Mouse (Mus musculus): Measurements from ENCODE around the gene Mgll. TPM values are rescaled to one million over a fixed set of nuclear protein-coding genes. Genes with fewer than 3 reads are reported as not detected.
A peak's percentile ranks its signal among the peaks of the same experiment; 100 is the strongest.

The Mgll gene
- total and polyA plus RNA-seq, 2 experiments = 81.3 to 158 TPM

GRCm38 (mm10) chr6:88800735-88801134 is 76.5 kb downstream of the Mgll start:
- Histone ChIP-seq H3K9ac (ENCODE audit: low read depth, low read length) (no peak overlapping the region), H3K36me3 (ENCODE audit: control insufficient read depth, insufficient read depth, low read length) (peaks cover 3% of the 10 kb centered on the region; the same call in 1 of the 2 replicates), H3K27ac (replicated peaks; ENCODE audit: insufficient read depth, low read depth, low read length) (no peak overlapping the region), H3K4me1 (ENCODE audit: control insufficient read depth, insufficient read depth, low read length) (peaks cover 14% of the 10 kb centered on the region), H3K4me3 (ENCODE audit: insufficient read depth, low read depth, low read length) (no peak overlapping the region), H3K27me3 (ENCODE audit: control insufficient read depth, insufficient read depth, low read length) (no peaks in the 10 kb centered on the region), H3K79me2 (ENCODE audit: control insufficient read depth, insufficient read depth, low read length) (peaks cover 9% of the 10 kb centered on the region; the same call in 1 of the 2 replicates)
- 61% methylated on average over 3 of the region's 3 CpGs for WGBS
- no peak for DNase-seq (ENCODE audit: extremely low read depth, low read depth, low spot score)
- TF ChIP-seq POLR2A (IDR thresholded peaks at IDR 0.05; ENCODE audit: extremely low read depth, insufficient read depth, low read length) (no peak), CTCF (IDR thresholded peaks at IDR 0.05; ENCODE audit: low read depth, low read length) (no peak)

- peaks cover 14% of the 10 kb centered on the region for H3K4me1 ChIP-seq (ENCODE audit: control insufficient read depth, insufficient read depth, low read length)
These were observed 78.8 kb downstream of the Mgll start for GRCm38 (mm10) chr6:88803051-88803450.

GRCm38 (mm10) chr6:88803957-88804695 is 79.9 kb downstream of the Mgll start:
- H3K4me3 ChIP-seq (ENCODE audit: insufficient read depth, low read depth, low read length) = no peak overlapping the region
- DNase-seq (ENCODE audit: extremely low read depth, low read depth, low spot score) = peak; percentile 96
- H3K9ac ChIP-seq (ENCODE audit: low read depth, low read length) = no peak overlapping the region
- peak overlapping the region; percentile 10; the same call in 1 of the 2 replicates for H3K27ac ChIP-seq (replicated peaks; ENCODE audit: insufficient read depth, low read depth, low read length)
- H3K27me3 ChIP-seq (ENCODE audit: control insufficient read depth, insufficient read depth, low read length) = no peaks in the 10 kb centered on the region
- peaks cover 14% of the 10 kb centered on the region for H3K4me1 ChIP-seq (ENCODE audit: control insufficient read depth, insufficient read depth, low read length)
- TF ChIP-seq POLR2A (IDR thresholded peaks at IDR 0.05; ENCODE audit: extremely low read depth, insufficient read depth, low read length) = no peak
- TF ChIP-seq CTCF (IDR thresholded peaks at IDR 0.05; ENCODE audit: low read depth, low read length) = no peak
- no peaks in the 10 kb centered on the region for H3K79me2 ChIP-seq (ENCODE audit: control insufficient read depth, insufficient read depth, low read length)
- WGBS = 32% methylated on average over 4 of the region's 4 CpGs
- peaks cover 8% of the 10 kb centered on the region; the same call in 1 of the 2 replicates for H3K36me3 ChIP-seq (ENCODE audit: control insufficient read depth, insufficient read depth, low read length)

More at GRCm38 (mm10) chr6:88803051-88803450, 78.8 kb downstream of the Mgll start:
- Histone ChIP-seq H3K79me2 (ENCODE audit: control insufficient read depth, insufficient read depth, low read length) (no peaks in the 10 kb centered on the region), H3K27ac (replicated peaks; ENCODE audit: insufficient read depth, low read depth, low read length) (no peak overlapping the region), H3K9ac (ENCODE audit: low read depth, low read length) (no peak overlapping the region), H3K36me3 (ENCODE audit: control insufficient read depth, insufficient read depth, low read length) (peaks cover 3% of the 10 kb centered on the region; the same call in 1 of the 2 replicates), H3K27me3 (ENCODE audit: control insufficient read depth, insufficient read depth, low read length) (no peaks in the 10 kb centered on the region), H3K4me3 (ENCODE audit: insufficient read depth, low read depth, low read length) (no peak overlapping the region)
- no peak for DNase-seq (ENCODE audit: extremely low read depth, low read depth, low spot score)
- WGBS = 92% methylated on average over 7 of the region's 7 CpGs
- TF ChIP-seq CTCF (IDR thresholded peaks at IDR 0.05; ENCODE audit: low read depth, low read length) (no peak), POLR2A (IDR thresholded peaks at IDR 0.05; ENCODE audit: extremely low read depth, insufficient read depth, low read length) (no peak)

GRCm38 (mm10) chr6:88804966-88805577 is 80.9 kb downstream of the Mgll start:
- Histone ChIP-seq H3K4me3 (ENCODE audit: insufficient read depth, low read depth, low read length) (no peak overlapping the region), H3K9ac (ENCODE audit: low read depth, low read length) (no peak overlapping the region), H3K27me3 (ENCODE audit: control insufficient read depth, insufficient read depth, low read length) (no peaks in the 10 kb centered on the region), H3K4me1 (ENCODE audit: control insufficient read depth, insufficient read depth, low read length) (peaks cover 14% of the 10 kb centered on the region), H3K27ac (replicated peaks; ENCODE audit: insufficient read depth, low read depth, low read length) (no peak overlapping the region), H3K79me2 (ENCODE audit: control insufficient read depth, insufficient read depth, low read length) (no peaks in the 10 kb centered on the region), H3K36me3 (ENCODE audit: control insufficient read depth, insufficient read depth, low read length) (peaks cover 12% of the 10 kb centered on the region; the same call in 1 of the 2 replicates)
- whole genome bisulfite sequencing = 70% methylated on average over 17 of the region's 17 CpGs
- no peak for DNase-seq (ENCODE audit: extremely low read depth, low read depth, low spot score)
- no peak for TF ChIP-seq POLR2A (IDR thresholded peaks at IDR 0.05; ENCODE audit: extremely low read depth, insufficient read depth, low read length)
- TF ChIP-seq CTCF (IDR thresholded peaks at IDR 0.05; ENCODE audit: low read depth, low read length) = no peak

GRCm38 (mm10) chr6:88809091-88810037 is 85.2 kb downstream of the Mgll start:
- Histone ChIP-seq H3K36me3 (ENCODE audit: control insufficient read depth, insufficient read depth, low read length) (peaks cover 26% of the 10 kb centered on the region; the same call in 1 of the 2 replicates), H3K79me2 (ENCODE audit: control insufficient read depth, insufficient read depth, low read length) (no peaks in the 10 kb centered on the region), H3K4me3 (ENCODE audit: insufficient read depth, low read depth, low read length) (no peak overlapping the region), H3K9ac (ENCODE audit: low read depth, low read length) (no peak overlapping the region), H3K4me1 (ENCODE audit: control insufficient read depth, insufficient read depth, low read length) (peaks cover 1% of the 10 kb centered on the region; the same call in 1 of the 2 replicates), H3K27me3 (ENCODE audit: control insufficient read depth, insufficient read depth, low read length) (no peaks in the 10 kb centered on the region), H3K27ac (replicated peaks; ENCODE audit: insufficient read depth, low read depth, low read length) (no peak overlapping the region)
- DNase-seq (ENCODE audit: extremely low read depth, low read depth, low spot score) = no peak
- WGBS = 67% methylated on average over 23 of the region's 23 CpGs
- TF ChIP-seq POLR2A (IDR thresholded peaks at IDR 0.05; ENCODE audit: extremely low read depth, insufficient read depth, low read length) = no peak
- no peak for TF ChIP-seq CTCF (IDR thresholded peaks at IDR 0.05; ENCODE audit: low read depth, low read length)
